Mouse (Mus musculus) heart, adult 11 months (tissue): Measurements from ENCODE around the gene Grxcr1.

Experiments used
- DNase-seq: peaks from one replicate; pipeline ENCODE4 v3.0.0; 2022

The Grxcr1 gene

DNA sequence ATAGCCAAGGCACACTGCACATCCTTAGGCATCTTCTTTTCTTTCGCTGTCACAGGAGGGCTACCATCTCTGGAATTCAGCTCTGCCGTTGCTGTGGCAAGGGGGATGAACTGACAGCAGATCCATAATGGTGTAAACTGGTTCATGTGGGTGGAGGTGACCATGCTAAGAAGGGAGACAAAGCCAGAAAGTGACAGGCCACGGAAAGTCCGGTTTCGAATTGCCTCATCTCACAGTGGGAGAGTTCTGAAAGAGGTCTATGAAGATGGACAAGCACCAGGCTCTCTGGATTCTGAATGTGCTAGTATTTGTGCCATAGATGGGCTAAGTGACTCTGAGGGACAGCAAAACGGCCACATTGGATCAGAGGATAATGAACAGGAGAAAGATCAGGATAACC, at the start of gene Grxcr1:
Grxcr1 (plus strand) TSS at position 92 of the 400 bp plus-strand sequence.
- DNase-seq, result no peak

DNA sequence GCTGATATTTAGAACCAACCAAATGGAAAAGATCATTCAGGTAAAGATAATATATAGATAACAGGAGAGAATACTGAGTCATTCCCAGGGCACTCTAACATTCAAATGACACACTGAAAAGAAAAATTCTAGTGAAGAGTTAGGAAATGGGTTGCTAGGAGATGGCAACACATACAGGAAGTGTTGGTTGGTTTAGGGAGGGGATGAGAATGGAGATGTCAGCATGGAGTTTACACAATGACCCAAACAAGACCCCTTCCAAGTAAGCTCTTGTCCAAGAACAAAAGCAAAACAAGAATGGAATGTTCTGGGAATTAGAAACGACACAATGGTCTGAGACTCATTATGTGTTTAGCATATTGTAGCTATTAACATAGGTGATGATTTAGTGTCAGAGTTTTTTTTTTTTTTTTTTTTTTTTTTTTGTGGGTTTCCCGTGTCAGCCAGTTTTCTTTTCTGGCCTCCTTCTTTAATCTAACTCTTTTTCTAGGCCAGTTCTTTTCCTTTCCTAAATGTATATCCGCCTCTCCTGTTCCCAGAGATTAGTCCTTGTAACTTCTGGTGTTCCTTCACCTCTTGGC, 49.6 kb upstream of the Grxcr1 start:
- DNase-seq, result no peak

DNA sequence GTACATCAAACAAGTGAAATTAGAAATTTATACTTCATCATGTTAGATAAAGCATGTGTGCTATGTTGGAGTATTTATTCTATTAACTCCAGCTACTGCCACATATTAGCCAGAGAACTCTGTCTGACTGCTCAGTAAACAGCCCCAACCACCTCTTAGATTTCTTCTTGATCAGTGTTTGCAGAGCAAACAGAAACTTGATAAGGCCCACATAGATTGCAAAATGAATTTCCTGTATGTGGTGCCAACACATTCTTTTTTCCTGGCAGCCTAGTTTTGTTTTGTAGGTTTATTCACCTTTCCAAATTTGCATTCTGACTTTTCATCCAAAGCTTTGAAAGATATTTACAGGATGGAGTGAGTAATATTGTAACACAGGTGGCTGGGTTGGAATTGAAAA, 41.2 kb upstream of the Grxcr1 start:
- DNase-seq, result no peak

DNA sequence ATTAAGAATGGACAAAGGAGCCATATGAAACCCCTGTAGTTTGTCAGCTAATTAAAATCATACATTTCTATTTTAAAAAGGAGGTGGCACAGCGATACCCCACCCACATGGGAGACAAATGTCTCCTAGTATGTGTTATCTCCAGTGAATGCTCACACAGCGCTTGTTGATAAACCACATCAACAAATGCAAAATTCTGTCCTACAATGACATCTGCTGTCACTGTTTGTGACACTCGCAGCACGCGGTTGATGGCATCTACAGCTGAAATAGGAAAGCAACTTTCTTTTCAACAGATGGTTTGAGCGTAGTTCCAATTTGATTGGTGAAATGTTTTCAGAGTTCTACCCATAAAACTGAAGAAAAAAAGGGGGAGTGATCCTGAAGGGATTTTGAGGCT, 29.0 kb upstream of the Grxcr1 start:
- DNase-seq, result no peak

DNA sequence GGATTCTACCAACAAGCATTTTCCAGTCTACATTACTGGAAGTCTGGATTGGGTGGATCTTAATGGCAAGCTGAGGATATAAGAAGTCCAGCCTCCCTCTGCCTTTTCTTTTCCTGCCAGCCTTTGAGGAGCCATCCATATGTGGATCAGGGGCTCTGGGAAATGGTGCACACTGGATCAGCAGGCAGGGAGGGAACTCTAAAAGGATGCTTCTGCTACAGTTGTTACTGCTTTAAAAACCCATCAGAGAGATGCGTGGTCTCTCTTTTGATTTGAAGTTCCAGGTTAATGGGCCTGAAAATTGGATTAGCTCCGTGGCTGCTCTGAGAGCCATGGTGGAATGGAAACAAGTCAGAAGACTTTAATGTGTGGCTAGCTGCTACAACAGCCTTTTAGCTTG, 27.7 kb upstream of the Grxcr1 start:
- DNase-seq, result no peak

DNA sequence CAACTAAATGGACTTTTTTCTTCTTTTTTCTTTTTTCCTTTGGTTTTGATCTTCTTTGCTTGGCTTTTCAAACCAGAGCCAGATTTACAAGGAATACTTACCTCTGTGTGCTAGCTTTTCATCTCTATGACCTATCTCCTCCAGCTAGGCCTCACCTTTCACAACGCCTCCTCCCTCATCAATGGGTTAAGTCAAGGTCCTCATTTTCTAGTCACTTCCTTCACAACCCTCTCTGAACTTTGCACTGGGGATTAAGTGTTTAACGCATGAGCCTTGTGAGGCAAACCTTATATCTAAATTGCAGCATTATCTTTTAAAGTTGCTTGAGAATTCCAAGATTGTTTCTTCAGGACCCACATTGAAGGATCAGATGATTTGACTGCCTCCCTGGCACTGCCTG, 27.2 kb upstream of the Grxcr1 start:
- no peak for DNase-seq

DNA sequence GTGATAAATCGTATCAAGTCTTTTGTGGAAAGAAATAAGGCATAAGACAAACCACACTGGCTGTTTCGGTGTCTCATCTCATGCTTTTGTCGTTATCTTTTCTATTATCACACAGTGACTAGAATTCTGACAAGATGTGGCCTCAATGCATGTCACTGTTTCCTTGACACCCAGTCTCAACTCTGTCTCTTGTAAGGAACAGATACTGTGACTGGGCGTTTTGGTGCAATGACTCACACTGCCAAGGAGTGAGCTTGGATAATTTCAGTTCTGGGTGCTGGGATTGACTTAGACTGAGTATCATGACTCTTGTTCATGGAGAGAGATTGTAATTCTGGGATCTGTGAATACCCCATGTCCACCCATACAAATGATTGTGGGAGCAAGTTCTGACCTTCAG, 24.6 kb upstream of the Grxcr1 start:
- DNase-seq, result no peak

DNA sequence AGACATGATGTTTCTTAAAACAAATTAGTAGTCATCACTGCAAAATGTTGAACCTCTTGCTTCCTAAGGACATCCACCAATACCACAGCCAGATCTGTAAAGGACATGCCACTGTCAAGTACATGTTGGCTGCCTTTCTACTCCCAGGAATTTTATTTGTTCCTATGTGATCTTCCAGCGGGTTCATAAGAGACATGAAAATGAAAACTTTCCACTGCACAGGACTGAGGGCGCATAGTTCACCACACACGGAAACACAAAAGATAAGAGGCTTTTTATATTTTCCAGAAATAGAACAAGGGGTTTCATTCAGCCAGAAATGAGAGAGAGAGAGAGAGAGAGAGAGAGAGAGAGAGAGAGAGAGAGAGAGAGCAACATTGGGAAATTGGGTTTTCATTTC, 20.1 kb upstream of the Grxcr1 start:
- no peak for DNase-seq

DNA sequence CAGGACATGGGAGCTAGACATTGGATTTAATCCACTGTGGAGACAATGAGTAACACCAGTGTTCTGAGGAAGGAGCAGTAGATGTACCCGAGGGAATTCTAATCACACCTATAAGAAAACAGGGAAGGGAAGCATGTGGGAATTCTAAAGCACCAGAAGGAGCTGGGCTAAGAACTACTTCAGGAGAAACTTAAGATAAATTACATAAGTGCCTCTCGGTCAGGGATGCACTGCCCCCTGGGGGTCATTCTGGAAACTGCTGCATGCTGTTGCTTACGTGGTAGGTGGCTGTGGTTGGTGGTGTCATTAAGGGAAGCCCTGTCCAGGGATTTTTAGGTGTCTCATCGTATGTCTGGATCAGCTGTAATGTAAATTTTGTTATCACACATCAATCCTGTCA, 19.0 kb upstream of the Grxcr1 start:
- peak; percentile 97 for DNase-seq

DNA sequence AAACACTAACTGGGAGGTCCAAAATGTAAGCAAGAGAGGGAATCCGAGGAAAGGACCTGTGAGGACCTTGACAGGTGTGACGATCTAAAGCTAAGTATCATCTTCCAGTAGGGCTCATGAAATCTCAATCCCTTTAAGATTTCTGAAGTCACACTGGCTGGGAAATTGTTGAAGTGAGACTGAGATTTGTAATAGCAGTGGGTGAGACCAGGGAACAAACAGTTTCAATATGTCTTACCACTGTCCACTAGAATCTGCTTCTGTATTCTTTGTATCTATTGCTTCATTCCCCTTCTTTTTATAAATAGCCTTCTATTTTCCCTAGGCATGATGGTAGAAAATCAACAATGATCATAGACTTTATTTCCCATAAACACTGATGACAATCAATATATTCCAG, 10.8 kb upstream of the Grxcr1 start:
- DNase-seq, result no peak

DNA sequence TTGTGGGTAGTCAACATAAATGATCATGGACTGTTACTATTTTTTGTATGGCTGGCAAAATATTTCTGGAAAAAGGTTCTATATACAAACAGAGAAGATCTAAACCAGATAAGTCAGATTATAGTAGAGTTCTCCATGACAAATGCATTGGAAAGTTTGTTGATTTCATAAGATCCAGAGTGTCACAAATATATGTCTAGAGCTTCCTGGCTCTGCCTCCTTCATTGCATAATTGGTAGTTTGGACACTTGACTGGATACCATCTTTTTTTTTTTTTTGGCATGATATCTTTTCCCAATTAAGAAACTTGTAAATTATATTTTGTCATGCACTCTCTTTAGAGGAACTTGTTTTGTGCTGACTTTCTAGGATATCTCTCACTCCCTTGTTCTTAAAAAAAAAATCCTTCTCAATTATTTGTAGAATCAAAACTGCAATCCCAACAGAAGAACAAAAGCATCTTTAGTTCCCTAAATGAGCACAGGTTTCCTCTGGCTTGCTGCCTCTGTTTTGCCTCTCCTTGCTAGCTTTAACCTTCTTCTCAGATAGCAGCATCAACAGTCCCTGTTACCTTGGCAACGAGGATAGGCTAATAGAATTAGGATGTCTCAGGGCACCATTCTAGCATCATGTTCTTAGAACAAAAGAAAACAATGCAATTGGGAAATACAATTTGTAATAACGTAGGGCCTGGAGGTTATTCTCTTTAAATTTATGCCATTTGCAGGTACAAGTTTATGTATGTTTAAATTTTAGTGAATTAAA, 4.8 kb upstream of the Grxcr1 start:
- no peak for DNase-seq

DNA sequence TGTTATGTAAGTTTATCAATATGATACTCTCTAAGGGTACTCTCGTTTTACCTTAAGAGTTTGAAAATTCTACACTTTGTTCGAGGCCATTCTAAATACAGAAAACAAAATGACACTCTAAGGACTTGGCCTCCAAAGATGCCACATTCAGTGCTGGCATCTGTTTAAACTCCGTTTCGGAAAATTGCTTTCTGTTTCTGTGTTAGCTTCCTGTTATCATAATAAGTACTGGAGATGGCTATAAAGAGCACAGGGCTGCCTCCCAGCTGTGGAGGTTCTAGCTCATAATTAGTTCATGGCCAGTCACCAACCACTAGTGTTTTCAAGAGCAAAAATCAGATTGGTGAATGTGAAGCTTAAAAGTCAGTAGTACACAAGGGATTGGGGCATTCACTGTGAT, 4.2 kb upstream of the Grxcr1 start:
- no peak for DNase-seq

DNA sequence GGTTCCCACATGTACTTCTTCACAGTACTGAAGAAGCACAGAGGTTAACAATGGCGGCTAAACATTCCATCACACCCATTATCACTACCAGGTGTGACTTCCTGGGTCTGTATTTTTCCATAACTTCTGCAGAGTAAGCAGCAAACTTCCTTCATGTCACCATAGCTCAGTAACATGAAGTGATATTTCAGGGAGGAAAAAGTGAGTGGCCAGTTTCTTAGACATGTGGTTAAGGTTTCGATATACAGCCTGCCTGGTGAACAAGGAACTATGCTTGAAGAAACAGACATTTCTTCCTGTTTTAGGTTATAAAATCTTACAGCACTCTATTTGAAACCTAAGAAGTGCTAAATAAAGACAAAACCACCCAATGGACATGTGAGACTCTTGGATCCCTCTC, 1.7 kb downstream of the Grxcr1 start:
- DNase-seq, result no peak

DNA sequence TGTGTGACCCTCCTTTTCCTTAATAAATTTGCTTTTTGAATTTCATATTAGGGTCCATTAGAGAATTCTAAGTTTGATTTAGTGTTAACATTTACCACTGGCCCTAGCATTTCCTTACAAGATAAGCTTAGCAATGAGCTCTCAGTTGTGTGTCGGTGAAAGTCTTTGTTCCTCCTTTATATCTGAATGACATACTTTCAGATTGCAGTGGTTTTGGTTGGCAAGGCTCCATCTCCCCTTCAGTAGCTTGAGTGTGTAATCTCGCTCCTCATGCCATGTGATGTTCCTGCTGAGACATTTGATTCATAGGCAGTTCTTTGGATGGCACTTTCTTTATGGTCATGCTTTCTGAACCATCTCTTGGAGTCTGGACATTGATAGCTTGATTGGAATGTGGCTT, 7.4 kb downstream of the Grxcr1 start:
- no peak for DNase-seq

DNA sequence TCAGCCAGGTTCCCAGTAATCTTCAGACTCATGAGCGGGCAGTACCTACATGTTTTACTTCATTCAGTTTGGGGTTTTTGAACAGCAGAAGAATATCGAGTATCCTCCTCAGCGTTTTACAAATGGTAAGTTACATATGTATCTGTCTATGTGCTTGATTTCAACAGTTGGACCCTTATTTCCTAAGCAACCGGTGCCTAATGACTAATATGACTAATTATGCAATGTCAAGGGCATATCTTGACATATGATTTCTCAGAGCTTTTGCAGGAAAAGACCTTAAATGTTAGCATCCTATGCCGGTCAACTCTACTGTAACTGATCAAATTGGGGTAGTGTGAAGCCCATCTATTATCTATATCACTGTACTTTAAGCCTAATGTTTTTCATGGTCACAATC, 11.7 kb downstream of the Grxcr1 start:
- no peak for DNase-seq

DNA sequence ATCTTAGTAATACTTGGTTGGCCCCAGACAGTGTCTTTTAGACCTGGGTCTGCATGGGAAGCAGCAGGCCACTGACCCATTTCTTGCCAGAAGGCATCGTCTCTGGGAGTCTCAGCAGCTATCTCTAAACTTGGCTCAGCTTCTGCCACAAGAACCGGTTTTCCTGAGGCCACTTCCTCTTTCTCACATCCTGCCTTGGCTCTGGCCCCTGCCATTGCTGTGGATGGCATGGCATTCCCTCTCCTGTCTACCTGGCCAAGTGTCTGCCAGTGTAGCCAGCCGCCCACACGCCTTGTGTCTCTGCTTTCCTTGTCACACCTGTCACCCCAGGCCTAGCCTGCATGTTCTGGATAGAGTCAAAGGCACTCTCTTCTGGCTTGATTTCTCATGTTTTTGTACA, 17.1 kb downstream of the Grxcr1 start:
- DNase-seq, result no peak

DNA sequence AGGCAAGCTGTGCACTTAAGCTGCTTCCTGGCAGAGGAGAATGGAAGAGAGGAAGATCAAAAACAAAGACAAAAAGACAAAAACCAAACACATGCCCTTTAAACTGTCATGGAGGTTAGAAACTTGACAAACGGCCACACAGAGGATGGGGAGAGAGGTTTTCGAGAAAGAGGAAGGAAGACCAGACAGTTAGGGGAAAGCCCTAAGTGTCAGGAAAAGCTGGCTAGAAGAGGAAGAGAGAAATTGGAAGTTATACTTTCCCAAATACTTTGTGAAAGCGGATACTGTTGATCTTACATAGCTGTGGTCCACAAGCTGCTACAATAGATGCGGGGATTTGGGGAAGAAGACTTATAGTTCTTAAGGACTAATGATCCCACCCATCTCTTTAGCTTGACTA, 17.9 kb downstream of the Grxcr1 start:
- no peak for DNase-seq

DNA sequence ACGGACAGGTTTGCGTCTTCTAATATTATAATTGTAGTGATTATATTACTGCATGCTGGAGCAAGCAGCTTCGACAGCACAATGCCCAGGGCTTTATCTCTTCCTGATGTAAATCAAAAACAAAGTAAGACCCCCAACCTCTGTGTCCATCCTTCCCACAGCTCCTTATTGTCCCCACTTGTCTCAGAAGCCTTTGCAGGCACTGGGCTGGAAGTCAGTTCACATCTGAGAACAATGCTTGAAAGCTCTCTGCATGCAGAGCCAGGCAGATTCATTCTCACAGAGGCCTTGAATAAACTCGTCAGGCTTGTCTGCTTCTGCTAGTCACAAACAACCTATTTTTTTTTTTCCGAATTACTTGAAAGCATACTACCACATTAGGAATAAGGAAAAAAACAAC, 19.5 kb downstream of the Grxcr1 start:
- no peak for DNase-seq

DNA sequence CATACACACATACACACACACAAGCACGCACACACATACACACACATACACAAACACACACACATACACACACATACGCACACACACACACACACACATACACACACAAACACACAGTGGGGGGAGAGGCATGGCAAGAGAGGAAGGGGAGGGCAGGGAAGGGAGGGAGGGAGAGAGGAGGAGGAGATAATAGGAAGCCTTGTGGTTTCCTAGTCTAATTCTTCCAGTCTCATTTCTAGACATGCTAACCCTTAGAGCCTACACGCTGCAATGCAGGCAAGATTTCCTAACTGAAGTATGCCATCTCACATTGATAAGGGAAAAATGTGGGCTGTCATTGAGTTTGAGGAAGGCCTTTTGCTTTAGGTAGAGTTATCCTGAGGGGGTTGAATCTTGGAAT, 25.9 kb downstream of the Grxcr1 start:
- DNase-seq, result no peak

DNA sequence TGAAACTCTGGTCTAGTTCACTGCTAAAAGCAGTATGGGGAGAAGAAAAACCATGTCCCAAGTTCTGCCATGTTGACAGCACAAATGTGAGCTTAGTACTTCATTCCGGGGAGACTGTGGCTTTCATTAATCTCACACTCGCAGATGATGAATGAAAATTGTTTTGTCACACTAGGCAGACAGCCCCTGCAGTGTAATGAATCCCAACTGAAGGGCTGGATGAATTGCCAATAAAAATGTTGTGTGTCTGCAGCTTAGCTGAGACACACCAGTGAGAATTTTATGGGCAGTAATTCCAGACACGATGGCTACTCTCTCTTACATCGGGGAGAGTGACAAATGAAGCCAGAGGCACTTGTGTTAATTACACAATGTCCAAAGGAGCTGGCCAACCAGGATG, 37.1 kb downstream of the Grxcr1 start:
- no peak for DNase-seq

DNA sequence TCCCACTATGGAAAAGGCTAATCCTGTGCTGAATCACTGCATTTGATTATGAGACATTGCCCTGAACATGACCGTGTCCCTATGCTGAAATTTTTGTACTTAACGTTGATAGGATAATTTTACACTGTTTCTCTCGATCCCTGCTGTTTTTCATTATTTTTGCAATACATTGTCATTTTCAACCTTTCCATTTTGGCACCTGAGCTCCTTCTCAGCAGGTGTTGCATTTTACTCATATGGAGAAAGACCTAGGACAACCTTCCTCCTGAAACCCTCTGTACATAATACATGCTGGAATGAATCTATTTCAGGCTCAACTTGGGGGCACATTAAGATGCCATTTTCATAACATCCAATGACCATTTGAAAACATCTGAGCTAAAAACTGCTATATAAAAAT, 38.7 kb downstream of the Grxcr1 start:
- DNase-seq, result no peak

DNA sequence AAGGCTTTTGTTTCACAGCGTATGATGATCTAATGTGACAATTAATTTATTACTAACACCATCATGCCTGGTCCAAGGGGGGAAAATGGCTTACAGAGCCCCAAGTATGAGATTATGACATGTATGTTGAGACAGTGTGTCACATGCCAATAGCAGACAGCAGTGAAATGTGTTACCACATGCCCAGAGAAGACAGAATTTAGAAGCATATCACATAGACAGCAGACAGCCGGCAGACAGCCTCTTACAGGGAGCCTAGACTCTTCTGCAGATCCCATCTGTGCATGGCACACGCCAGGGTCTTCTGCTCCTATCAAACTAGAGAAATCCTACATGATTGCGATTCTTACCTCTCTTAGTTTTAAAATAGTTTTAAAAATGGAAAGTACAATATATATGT, 40.2 kb downstream of the Grxcr1 start:
- no peak for DNase-seq

DNA sequence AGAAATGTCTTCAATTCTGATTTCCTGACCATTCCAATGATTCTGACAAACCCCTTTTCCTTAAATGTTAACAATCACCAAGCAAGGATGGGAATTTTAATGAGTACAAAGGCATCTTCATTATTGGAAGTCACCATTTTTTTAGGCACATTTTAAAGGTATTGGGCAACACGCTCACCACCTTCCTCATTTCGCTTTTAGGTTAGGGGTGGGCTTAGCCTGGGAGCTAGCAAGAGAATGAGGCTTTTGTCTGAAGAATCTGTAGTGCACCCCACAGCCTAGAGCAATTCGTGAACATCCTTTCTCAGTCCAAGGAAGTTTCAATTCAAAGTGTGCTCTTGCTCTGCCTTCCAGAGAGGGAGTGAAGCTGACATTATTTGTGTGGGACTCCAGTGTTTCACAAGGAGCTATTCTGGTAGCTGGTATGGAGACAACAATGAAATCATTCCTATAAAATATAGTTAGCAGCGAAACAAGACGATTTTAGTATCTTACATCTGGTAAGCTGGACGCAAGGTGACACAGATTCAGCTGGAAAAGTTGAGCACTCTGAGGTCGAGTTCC, 55.0 kb downstream of the Grxcr1 start:
- DNase-seq, result no peak

DNA sequence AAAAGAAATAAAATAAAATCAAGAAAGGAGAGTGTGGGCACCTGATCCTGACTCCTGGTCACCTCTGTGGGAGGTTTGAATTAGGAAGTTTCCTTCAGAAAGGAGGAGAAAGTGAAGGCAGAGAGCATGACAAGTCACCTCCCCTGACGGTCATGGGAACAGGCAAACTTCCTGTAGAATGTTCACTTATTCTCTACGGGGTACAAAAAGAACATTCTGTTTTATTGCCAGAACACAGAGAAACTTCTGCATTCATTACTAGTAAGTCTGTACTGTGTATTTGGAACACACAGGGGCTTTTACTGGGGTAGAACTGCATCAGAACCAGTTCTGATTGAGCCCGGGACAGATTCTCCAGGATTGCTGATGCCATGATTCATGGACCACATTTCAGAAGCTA, 55.5 kb downstream of the Grxcr1 start:
- DNase-seq, result peak; percentile 87

DNA sequence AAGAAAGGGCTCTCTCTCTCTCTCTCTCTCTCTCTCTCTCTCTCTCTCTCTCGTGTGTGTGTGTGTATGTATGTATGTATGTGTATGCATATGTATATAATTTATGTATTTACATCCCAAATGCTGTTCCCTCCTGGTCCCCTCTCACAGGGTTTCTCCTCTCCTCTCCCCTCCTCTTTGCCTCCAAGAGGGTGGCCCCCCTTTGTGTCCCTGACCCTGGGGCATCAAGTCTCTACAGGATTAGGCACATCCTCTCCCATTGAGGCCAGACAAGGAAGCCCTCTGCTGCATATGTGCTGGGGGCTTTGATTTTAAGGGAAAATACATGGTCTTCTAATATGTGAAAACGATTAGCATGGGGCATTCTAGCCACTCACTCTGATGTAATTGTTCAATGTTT, 61.5 kb downstream of the Grxcr1 start:
- no peak for DNase-seq
